Mouse (Mus musculus) thymus, adult 2 months (tissue): ENCODE data around the gene St6galnac3. TPM values are rescaled to one million over a fixed set of nuclear protein-coding genes. Genes with fewer than 3 reads are reported as not detected.

Experiments used
- DNase-seq: peaks from one replicate; pipeline ENCODE4 v3.0.0; 2021
- H3K27ac ChIP-seq: fragments of 200-500 bp; 2 replicates; pipeline ENCODE4 v1.5.1; 2012; ENCODE audit warnings: low read length, control low read depth; ENCODE audit not compliant: control insufficient read depth, insufficient read depth
- H3K27me3 ChIP-seq: fragments of 200-500 bp; 2 replicates; pipeline ENCODE4 v1.6.1; 2012; ENCODE audit warnings: mild to moderate bottlenecking, low read length, moderate library complexity, mixed read lengths; ENCODE audit not compliant: control insufficient read depth, insufficient read depth
- H3K36me3 ChIP-seq: fragments of 200-500 bp; 2 replicates; pipeline ENCODE4 v1.6.1; 2012; ENCODE audit warnings: mild to moderate bottlenecking, low read length, moderate library complexity; ENCODE audit not compliant: control insufficient read depth, insufficient read depth
- H3K4me1 ChIP-seq: fragments of 200-500 bp; replicated peaks from 2 replicates; pipeline ENCODE4 v1.6.1; 2012; ENCODE audit warnings: low read length; ENCODE audit not compliant: control insufficient read depth, insufficient read depth
- H3K4me3 ChIP-seq: fragments of 200-500 bp; 2 replicates; pipeline ENCODE4 v1.5.1; 2012; ENCODE audit warnings: mild to moderate bottlenecking, low read length, control low read depth, moderate library complexity; ENCODE audit not compliant: control insufficient read depth, insufficient read depth
- CTCF ChIP-seq: fragments of 200-500 bp; IDR thresholded peaks from 2 replicates; pipeline ENCODE4 v1.5.1; 2012; ENCODE audit warnings: mild to moderate bottlenecking, control low read depth, low read length, moderate library complexity, borderline replicate concordance; ENCODE audit not compliant: control insufficient read depth, poor library complexity, insufficient read depth; ENCODE audit errors: extremely low read depth
- POLR2A ChIP-seq: fragments of 200-500 bp; IDR thresholded peaks from 2 replicates; pipeline ENCODE4 v1.6.1; 2012; ENCODE audit warnings: mild to moderate bottlenecking, low read length, control low read depth, moderate library complexity; ENCODE audit not compliant: control insufficient read depth, poor library complexity, insufficient read depth; ENCODE audit errors: extremely low read depth
- WGBS: fragments of 180-500 bp; shearing (Covaris S2); methylation state at CpG from one replicate; pipeline ENCODE4 v1.1.7; 2018; 5-methylcytosine and 5-hydroxymethylcytosine counted together
- polyA plus RNA-seq: library from polyadenylated mRNA; depleted of rRNA; stranded (reverse); fragments of >200 nt; gene quantifications from 2 replicates; pipeline ENCODE4 v1.2.3, GENCODE M21; 2012

St6galnac3 gene
- polyA plus RNA-seq, 1 experiment, result 1.3 TPM

GRCm38 (mm10) chr3:153537435-153537834, 187.5 kb downstream of the St6galnac3 start:
- 97% methylated on average over 3 of the region's 3 CpGs for WGBS
- H3K4me3 ChIP-seq, result no peak overlapping the region
- H3K27ac ChIP-seq, result no peak overlapping the region
- no peak for TF ChIP-seq CTCF
- TF ChIP-seq POLR2A, result no peak
- DNase-seq, result no peak
- no peaks in the 10 kb centered on the region for H3K4me1 ChIP-seq
- H3K36me3 ChIP-seq, result no peaks in the 10 kb centered on the region
- H3K27me3 ChIP-seq, result no peaks in the 10 kb centered on the region

- no peak overlapping the region for H3K4me3 ChIP-seq
- DNase-seq, result no peak
- H3K36me3 ChIP-seq, result no peaks in the 10 kb centered on the region
- H3K27ac ChIP-seq, result no peak overlapping the region
- no peaks in the 10 kb centered on the region for H3K27me3 ChIP-seq
- WGBS, result 86% methylated on average over 4 of the region's 4 CpGs
- H3K4me1 ChIP-seq, result no peaks in the 10 kb centered on the region
- TF ChIP-seq POLR2A (no peak), CTCF (no peak)
Measured at GRCm38 (mm10) chr3:153536260-153536659, 188.7 kb downstream of the St6galnac3 start.

- Histone ChIP-seq H3K4me1 (no peaks in the 10 kb centered on the region), H3K4me3 (no peak overlapping the region), H3K36me3 (no peaks in the 10 kb centered on the region), H3K27me3 (no peaks in the 10 kb centered on the region), H3K27ac (no peak overlapping the region)
- 97% methylated on average over 6 of the region's 6 CpGs for WGBS
- DNase-seq, result no peak
- TF ChIP-seq CTCF (no peak), POLR2A (no peak)
Measured at GRCm38 (mm10) chr3:153529174-153529573, 195.8 kb downstream of the St6galnac3 start.

GRCm38 (mm10) chr3:153525151-153525768, 199.7 kb downstream of the St6galnac3 start:
- Histone ChIP-seq H3K4me1 (no peaks in the 10 kb centered on the region), H3K27ac (no peak overlapping the region), H3K27me3 (no peaks in the 10 kb centered on the region), H3K4me3 (no peak overlapping the region), H3K36me3 (no peaks in the 10 kb centered on the region)
- TF ChIP-seq CTCF, result no peak
- no peak for TF ChIP-seq POLR2A
- no peak for DNase-seq
- 96% methylated on average over 6 of the region's 6 CpGs for WGBS

GRCm38 (mm10) chr3:153516848-153517247, 208.1 kb downstream of the St6galnac3 start:
- Histone ChIP-seq H3K36me3 (no peaks in the 10 kb centered on the region), H3K4me3 (no peak overlapping the region), H3K27me3 (no peaks in the 10 kb centered on the region), H3K27ac (no peak overlapping the region), H3K4me1 (no peaks in the 10 kb centered on the region)
- TF ChIP-seq POLR2A (no peak), CTCF (no peak)
- DNase-seq, result no peak
- 94% methylated on average over 7 of the region's 7 CpGs for WGBS

DNA sequence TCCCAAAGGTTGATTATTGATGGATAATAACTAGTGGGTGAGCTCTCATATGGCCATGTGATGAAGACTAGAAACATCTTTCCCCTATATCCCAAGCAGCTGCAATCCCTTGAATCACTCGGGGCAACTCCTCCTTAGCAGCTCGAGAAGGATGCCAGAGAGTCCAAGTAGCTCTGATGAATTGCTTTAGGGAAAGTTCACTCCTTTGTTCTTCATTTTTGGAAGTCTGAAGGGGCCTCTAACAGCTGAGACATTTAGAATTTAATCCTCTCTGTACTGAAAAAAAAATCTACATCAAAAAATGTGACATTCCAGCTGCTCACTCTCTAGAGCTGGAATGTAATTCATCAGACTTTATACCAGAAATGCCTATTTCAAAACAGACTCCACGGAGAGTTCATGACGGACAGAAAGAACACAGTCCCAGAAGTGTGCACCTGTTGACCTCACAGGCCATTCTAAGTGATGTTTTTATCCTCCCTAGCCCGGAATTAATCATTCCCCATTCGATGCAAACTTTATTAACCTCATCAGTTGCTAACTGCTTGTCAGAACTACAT, 211.4 kb downstream of the St6galnac3 start:
- Histone ChIP-seq H3K4me1 (no peaks in the 10 kb centered on the region), H3K4me3 (no peak overlapping the region), H3K27ac (no peak overlapping the region), H3K36me3 (no peaks in the 10 kb centered on the region), H3K27me3 (no peaks in the 10 kb centered on the region)
- WGBS, result 92% methylated on average over 6 of the region's 6 CpGs
- DNase-seq, result no peak
- TF ChIP-seq POLR2A (no peak), CTCF (no peak)

- no peaks in the 10 kb centered on the region for H3K27me3 ChIP-seq
- DNase-seq, result no peak
- no peak for TF ChIP-seq POLR2A
- no peak for TF ChIP-seq CTCF
- H3K4me3 ChIP-seq, result no peak overlapping the region
- H3K36me3 ChIP-seq, result no peaks in the 10 kb centered on the region
- H3K27ac ChIP-seq, result no peak overlapping the region
- no peaks in the 10 kb centered on the region for H3K4me1 ChIP-seq
- 85% methylated on average over 6 of the region's 6 CpGs for WGBS
Measured at GRCm38 (mm10) chr3:153512545-153512944, 212.4 kb downstream of the St6galnac3 start.
